22 mouse cellular contexts compared by ENCODE assay signal in the genomic region with DNA sequence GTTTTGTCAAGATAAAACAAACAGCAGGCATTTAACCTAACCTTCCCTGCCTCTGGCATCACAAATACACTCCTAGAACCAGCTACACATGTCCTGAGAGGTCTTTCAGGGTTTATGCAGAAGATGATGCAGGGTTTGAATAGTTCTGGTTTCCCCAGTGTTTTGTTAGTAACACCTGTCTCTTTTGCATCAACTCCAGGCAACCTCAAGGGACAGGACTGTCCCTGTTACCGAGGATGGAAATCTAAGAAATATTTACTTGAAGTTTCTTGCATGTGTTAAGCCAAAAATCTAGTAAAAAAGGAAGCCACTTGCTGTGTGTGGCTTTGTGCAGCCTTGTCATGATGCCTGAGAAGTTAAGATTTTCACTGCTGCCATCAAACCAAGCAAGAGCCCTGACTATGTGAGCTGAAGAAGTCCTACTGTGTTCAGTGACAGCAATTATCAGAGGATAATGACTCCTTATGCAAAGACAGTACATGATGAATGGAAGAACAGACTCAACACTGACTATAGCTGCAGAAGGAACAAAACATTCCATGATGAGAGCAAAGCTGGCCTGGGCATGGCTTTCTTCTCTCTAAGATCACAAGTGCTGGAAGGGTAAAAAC.
DNase-seq lines count a peak whose midpoint lies in the region; ATAC-seq and TF ChIP-seq lines count a peak whose summit lies in the region.
"Had no signal": no experiment of that assay in that cellular context is flagged by ENCODE, and none has a peak within 500 bp of the region (broad histone marks: within the 10 kb centered on the region; RNA-seq: fewer than 3 reads in every experiment).

No protein-coding gene starts in this region.

- TF ChIP-seq EP300 in CH12.LX (IDR thresholded peaks at IDR 0.05; ENCODE audit: low read length) (no peak; the same call in 1 of the 2 replicates), MEL (IDR thresholded peaks at IDR 0.05; ENCODE audit: low read depth in 1 of 2, low read length in 2 of 2) (no peak)

- ATAC-seq in heart, embryonic 12.5 days (ENCODE audit: insufficient number of reproducible peaks, low FRiP score), result no peak
- ATAC-seq in forebrain, postnatal 0 days, result no peak
- ATAC-seq: activated CD4-positive, CD25-positive, alpha-beta regulatory T cell, adult 4 months; CD4-positive, CD25-positive, alpha-beta regulatory T cell, adult 4 months; Patski had no signal

- H3K27me3 ChIP-seq in heart, embryonic 12.5 days (replicated peaks), result no peaks in the 10 kb centered on the region
- H3K27me3 ChIP-seq in CH12.LX (replicated peaks) (no peaks in the 10 kb centered on the region), MEL (ENCODE audit: control insufficient read depth in 1 of 2, insufficient read depth in 2 of 2, low read length in 2 of 2) (no peaks in the 10 kb centered on the region)
- no peaks in the 10 kb centered on the region for H3K27me3 ChIP-seq in forebrain, postnatal 0 days (ENCODE audit: insufficient read depth, low read length)
- H3K27me3 ChIP-seq: Patski had no signal

- DNase-seq in heart, adult 11 months, result peak; percentile 52
- peak; percentile 70 for DNase-seq in CH12.LX (ENCODE audit: extremely low read depth)
- DNase-seq in MEL (ENCODE audit: low read depth, low spot score), result no peak
- no peak for DNase-seq in forebrain, postnatal 0 days
- DNase-seq in embryo, embryonic 10.5 days (ENCODE audit: low spot score), result no peak
- DNase-seq: adrenal gland, adult 2 months; adrenal gland, adult 8-10 months; adrenal gland, postnatal 10 days; adrenal gland, postnatal 14 days; adrenal gland, postnatal 25 days; adrenal gland, postnatal 36 days; B cell, adult 2 months; cerebellum, adult 11 months; cerebellum, adult 11-12 months; cerebellum, adult 18-20 months; cerebellum, adult 2 months; cerebellum, adult 8-10 months had no signal

- H3K27ac ChIP-seq in heart, embryonic 12.5 days (ENCODE audit: poor library complexity, severe bottlenecking), result no peak overlapping the region
- no peak overlapping the region for H3K27ac ChIP-seq in CH12.LX (ENCODE audit: insufficient read depth, low read depth)
- no peak overlapping the region for H3K27ac ChIP-seq in MEL (ENCODE audit: control insufficient read depth, low read depth, low read length)
- no peak overlapping the region for H3K27ac ChIP-seq in forebrain, postnatal 0 days (ENCODE audit: low read depth, low read length)

- no peak overlapping the region for H3K4me2 ChIP-seq in heart, embryonic 12.5 days
- H3K4me2 ChIP-seq in CH12.LX (ENCODE audit: insufficient read depth, low read depth, poor library complexity, severe bottlenecking), result no peak overlapping the region
- H3K4me2 ChIP-seq in forebrain, postnatal 0 days (ENCODE audit: low read depth), result no peak overlapping the region

- no peak overlapping the region for H3K4me3 ChIP-seq in heart, embryonic 12.5 days
- no peak overlapping the region for H3K4me3 ChIP-seq in CH12.LX (replicated peaks in 1 of 3; ENCODE audit: low read depth in 2 of 3, low read length in 2 of 3, poor library complexity in 1 of 3)
- H3K4me3 ChIP-seq in MEL (ENCODE audit: control insufficient read depth in 1 of 2, insufficient read depth in 1 of 2, low read depth in 2 of 2, low read length in 2 of 2), result no peak overlapping the region
- H3K4me3 ChIP-seq in forebrain, postnatal 0 days (ENCODE audit: low read depth, low read length), result no peak overlapping the region

- dilution Hi-C loops in CH12.LX (cut with MboI; ENCODE audit: extremely low pct_ligation_motif_present, extremely low pct_unique_long_range_greater_than_20kb, low sequenced_read_pairs), result no loop called here

- in situ Hi-C loops in CH12.LX (cut with MboI; ENCODE audit: low pct_ligation_motif_present, low pct_unique_long_range_greater_than_20kb, low sequenced_read_pairs), result no loop called here

- no peaks in the 10 kb centered on the region; the same call in 1 of the 2 replicates for H3K79me2 ChIP-seq in CH12.LX (replicated peaks; ENCODE audit: control insufficient read depth, extremely low read depth, insufficient read depth, poor library complexity, severe bottlenecking)
- peaks cover 1% of the 10 kb centered on the region for H3K79me2 ChIP-seq in MEL (ENCODE audit: control insufficient read depth, insufficient read depth, low read length, poor library complexity)

- no peak for TF ChIP-seq RAD21 in CH12.LX (IDR thresholded peaks at IDR 0.05; ENCODE audit: low read depth, low read length)
- no peak for TF ChIP-seq RAD21 in MEL (IDR thresholded peaks at IDR 0.05; ENCODE audit: low read depth, low read length)

- TF ChIP-seq CTCF in CH12.LX (conservative IDR thresholded peaks at IDR 0.05 in 1 of 2, IDR thresholded peaks at IDR 0.05 in 1 of 2; ENCODE audit: low read depth in 2 of 2, low read length in 2 of 2) (no peak), MEL (IDR thresholded peaks at IDR 0.05 in 2 of 3, conservative IDR thresholded peaks at IDR 0.05 in 1 of 3; ENCODE audit: control insufficient read depth in 1 of 3, insufficient read depth in 1 of 3, low read depth in 2 of 3, low read length in 3 of 3, poor library complexity in 1 of 3, severe bottlenecking in 1 of 3) (no peak)
- TF ChIP-seq CTCF in forebrain, postnatal 0 days (IDR thresholded peaks at IDR 0.05; ENCODE audit: low read depth), result no peak

- H3K36me3 ChIP-seq in heart, embryonic 12.5 days, result no peaks in the 10 kb centered on the region
- peaks cover 0 to 4% of the 10 kb centered on the region in 2 experiments for H3K36me3 ChIP-seq in CH12.LX (replicated peaks in 1 of 2; ENCODE audit: control insufficient read depth in 1 of 2, insufficient read depth in 1 of 2, low read length in 1 of 2)
- peaks cover 1 to 31% of the 10 kb centered on the region in 2 experiments; a peak in 3 of 4 replicates for H3K36me3 ChIP-seq in MEL (ENCODE audit: control insufficient read depth in 1 of 2, insufficient read depth in 2 of 2, low read length in 2 of 2)
- no peaks in the 10 kb centered on the region for H3K36me3 ChIP-seq in forebrain, postnatal 0 days (ENCODE audit: insufficient read depth)

- 65% methylated on average over 1 of the region's 1 CpGs for WGBS in heart, embryonic 12.5 days
- WGBS in forebrain, postnatal 0 days, result 62% methylated on average over 1 of the region's 1 CpGs

- peaks cover 30% of the 10 kb centered on the region for H3K4me1 ChIP-seq in heart, embryonic 12.5 days (replicated peaks)
- H3K4me1 ChIP-seq in CH12.LX (ENCODE audit: control insufficient read depth in 1 of 2, insufficient read depth in 2 of 2) (peaks cover 8 to 96% of the 10 kb centered on the region in 2 experiments), MEL (ENCODE audit: control insufficient read depth in 1 of 2, insufficient read depth in 2 of 2, low read length in 2 of 2) (peaks cover 14 to 25% of the 10 kb centered on the region in 2 experiments)
- H3K4me1 ChIP-seq in forebrain, postnatal 0 days (ENCODE audit: insufficient read depth), result peaks cover 4% of the 10 kb centered on the region; the same call in 1 of the 2 replicates

- H3K9ac ChIP-seq in heart, embryonic 12.5 days, result no peak overlapping the region
- H3K9ac ChIP-seq in CH12.LX (ENCODE audit: insufficient read depth, low read depth), result no peak overlapping the region
- no peak overlapping the region for H3K9ac ChIP-seq in MEL (ENCODE audit: control insufficient read depth, low read depth, low read length, poor library complexity, severe bottlenecking)
- no peak overlapping the region for H3K9ac ChIP-seq in forebrain, postnatal 0 days

- H3K9me3 ChIP-seq in heart, embryonic 12.5 days (replicated peaks), result no peaks in the 10 kb centered on the region
- H3K9me3 ChIP-seq in CH12.LX (replicated peaks; ENCODE audit: low read length) (no peaks in the 10 kb centered on the region), MEL (replicated peaks; ENCODE audit: insufficient read depth, low read length) (no peaks in the 10 kb centered on the region)
- H3K9me3 ChIP-seq in forebrain, postnatal 0 days (ENCODE audit: low read length), result no peaks in the 10 kb centered on the region
- H3K9me3 ChIP-seq: G1E had no signal

- TF ChIP-seq POLR2A in CH12.LX (IDR thresholded peaks at IDR 0.05; ENCODE audit: low read depth, low read length) (no peak), MEL (IDR thresholded peaks at IDR 0.05; ENCODE audit: control insufficient read depth in 1 of 2, insufficient read depth in 1 of 2, low read depth in 1 of 2, low read length in 2 of 2, poor library complexity in 1 of 2) (no peak)

TF ChIP-seq in CH12.LX, 34 proteins besides CTCF, POLR2A, EP300 and RAD21:
- TF ChIP-seq ETS1 (conservative IDR thresholded peaks at IDR 0.05; ENCODE audit: low read depth, low read length) (peak; percentile 37; the same call in 1 of the 2 replicates), IRF4 (IDR thresholded peaks at IDR 0.05; ENCODE audit: low read depth, low read length) (0 out of 2 replicates have a peak, but pooled peaks have one; percentile 9), MEF2A (IDR thresholded peaks at IDR 0.05; ENCODE audit: borderline replicate concordance, low read depth, low read length) (peak; percentile 30; the same call in 1 of the 2 replicates), TCF12 (IDR thresholded peaks at IDR 0.05; ENCODE audit: low read depth, low read length) (peak; percentile 65), SMC3 (IDR thresholded peaks at IDR 0.05; ENCODE audit: low read depth, low read length) (no peak), KAT2A (IDR thresholded peaks at IDR 0.05; ENCODE audit: insufficient replicate concordance, low read length) (no peak), ZKSCAN1 (IDR thresholded peaks at IDR 0.05; ENCODE audit: borderline replicate concordance, low read depth, low read length) (peak; percentile 97), HCFC1 (IDR thresholded peaks at IDR 0.05; ENCODE audit: low read depth, low read length) (no peak)

TF ChIP-seq in MEL, 35 proteins besides CTCF, POLR2A, EP300 and RAD21:
- TF ChIP-seq ZKSCAN1 (IDR thresholded peaks at IDR 0.05; ENCODE audit: low read depth, low read length), result peak; percentile 93
- TF ChIP-seq MAZ (IDR thresholded peaks at IDR 0.05; ENCODE audit: low read depth, low read length), result no peak
TF ChIP-seq in MEL: peak in this region for 1.

Comparison
In these comparisons a context has a peak if more than half of its experiments do, and no peak if none do; other contexts are left out.
1. DNase-seq: peak in heart, adult 11 months (single experiment) and CH12.LX (single experiment); none in MEL (single experiment), forebrain, postnatal 0 days (single experiment) and embryo, embryonic 10.5 days (single experiment).